Mouse (Mus musculus) spleen, postnatal 36 days (tissue): ENCODE data around the gene Hectd2.

Experiments used
- DNase-seq, 2 experiments: peaks; one replicate each; pipeline ENCODE4 v3.0.0; 2022; ENCODE audit warnings: low spot score in 2 of 2, mixed read lengths in 1 of 2

Hectd2 gene

GRCm38 (mm10) chr19:36646132-36646828 lies 91.8 kb downstream of the Hectd2 start:
- DNase-seq: no peak

- no peak for DNase-seq
Observed at GRCm38 (mm10) chr19:36652686-36653085, 98.2 kb downstream of the Hectd2 start.

- DNase-seq: no peak
Observed at GRCm38 (mm10) chr19:36662734-36663133, 108.3 kb downstream of the Hectd2 start.

- no peak for DNase-seq
Observed at GRCm38 (mm10) chr19:36663918-36664317, 109.5 kb downstream of the Hectd2 start.

- no peak for DNase-seq
Observed at GRCm38 (mm10) chr19:36664417-36664816, 110.0 kb downstream of the Hectd2 start.

GRCm38 (mm10) chr19:36665206-36665605 lies 110.8 kb downstream of the Hectd2 start:
- no peak for DNase-seq

GRCm38 (mm10) chr19:36665641-36666040 lies 111.2 kb downstream of the Hectd2 start:
- DNase-seq: no peak

- no peak for DNase-seq
Observed at GRCm38 (mm10) chr19:36666471-36666870, 112.0 kb downstream of the Hectd2 start.

- no peak for DNase-seq
Observed at GRCm38 (mm10) chr19:36667368-36667767, 112.9 kb downstream of the Hectd2 start.

GRCm38 (mm10) chr19:36668098-36668497 lies 113.7 kb downstream of the Hectd2 start:
- DNase-seq: no peak

- DNase-seq: no peak
Observed at GRCm38 (mm10) chr19:36668881-36669639, 114.6 kb downstream of the Hectd2 start.

- no peak for DNase-seq
Observed at GRCm38 (mm10) chr19:36669720-36670451, 115.4 kb downstream of the Hectd2 start.
